Mouse (Mus musculus) testis, adult 2 months (tissue): ENCODE data around the gene Hoxb6. TPM values are rescaled to one million over a fixed set of nuclear protein-coding genes. Genes with fewer than 3 reads are reported as not detected.
A peak's percentile ranks its signal among the peaks of the same experiment; 100 is the strongest.

ENCODE experiments used
- H3K27ac ChIP-seq: fragments of 200-500 bp; 2 replicates; pipeline ENCODE4 v1.5.1; 2012; ENCODE audit warnings: low read depth, low read length; ENCODE audit not compliant: control insufficient read depth, insufficient read depth
- H3K27me3 ChIP-seq: fragments of 200-500 bp; 2 replicates; pipeline ENCODE4 v1.6.1; 2012; ENCODE audit warnings: mild to moderate bottlenecking, low read length, moderate library complexity; ENCODE audit not compliant: control insufficient read depth, insufficient read depth
- H3K36me3 ChIP-seq: fragments of 200-500 bp; 2 replicates; pipeline ENCODE4 v1.6.1; 2012; ENCODE audit warnings: mild to moderate bottlenecking, low read length; ENCODE audit not compliant: control insufficient read depth, insufficient read depth
- H3K4me1 ChIP-seq: fragments of 200-500 bp; 2 replicates; pipeline ENCODE4 v1.6.1; 2012; ENCODE audit warnings: low read length; ENCODE audit not compliant: control insufficient read depth, insufficient read depth
- H3K4me3 ChIP-seq: fragments of 200-500 bp; 2 replicates; pipeline ENCODE4 v1.5.1; 2012; ENCODE audit warnings: low read depth, mild to moderate bottlenecking, low read length, moderate library complexity, mixed read lengths; ENCODE audit not compliant: control insufficient read depth
- CTCF ChIP-seq: fragments of 200-500 bp; IDR thresholded peaks from 2 replicates; pipeline ENCODE4 v1.5.1; 2012; ENCODE audit warnings: low read depth, mild to moderate bottlenecking, inconsistent platforms, low read length, moderate library complexity; ENCODE audit not compliant: control insufficient read depth, insufficient read depth, insufficient replicate concordance
- POLR2A ChIP-seq: fragments of 200-500 bp; IDR thresholded peaks from 2 replicates; pipeline ENCODE4 v1.6.1; 2012; ENCODE audit warnings: low read depth, mild to moderate bottlenecking, inconsistent platforms, low read length, moderate library complexity; ENCODE audit not compliant: control insufficient read depth
- polyA plus RNA-seq: library from polyadenylated mRNA; depleted of rRNA; stranded (reverse); fragments of >200 nt; gene quantifications from 2 replicates; pipeline ENCODE4 v1.2.3, GENCODE M21; 2012

Hoxb6 gene
- polyA plus RNA-seq, 1 experiment: 0.15 TPM

- peaks cover 22% of the 10 kb centered on the region for H3K27me3 ChIP-seq
- H3K36me3 ChIP-seq: no peaks in the 10 kb centered on the region
- no peak overlapping the region for H3K27ac ChIP-seq
- H3K4me3 ChIP-seq: peak overlapping the region; percentile 33
- peaks cover 15% of the 10 kb centered on the region for H3K4me1 ChIP-seq
- no peak for TF ChIP-seq CTCF
- TF ChIP-seq POLR2A: no peak
These were observed 48.6 kb downstream of the Hoxb6 start for GRCm38 (mm10) chr11:96340698-96341365.

GRCm38 (mm10) chr11:96341701-96342575 is 49.7 kb downstream of the Hoxb6 start:
- TF ChIP-seq CTCF (no peak), POLR2A (no peak)
- peaks cover 22% of the 10 kb centered on the region for H3K27me3 ChIP-seq
- no peaks in the 10 kb centered on the region for H3K36me3 ChIP-seq
- H3K27ac ChIP-seq: peak overlapping the region; percentile 27; the same call in 1 of the 2 replicates
- peak overlapping the region; percentile 62 for H3K4me3 ChIP-seq
- peaks cover 18% of the 10 kb centered on the region for H3K4me1 ChIP-seq

DNA sequence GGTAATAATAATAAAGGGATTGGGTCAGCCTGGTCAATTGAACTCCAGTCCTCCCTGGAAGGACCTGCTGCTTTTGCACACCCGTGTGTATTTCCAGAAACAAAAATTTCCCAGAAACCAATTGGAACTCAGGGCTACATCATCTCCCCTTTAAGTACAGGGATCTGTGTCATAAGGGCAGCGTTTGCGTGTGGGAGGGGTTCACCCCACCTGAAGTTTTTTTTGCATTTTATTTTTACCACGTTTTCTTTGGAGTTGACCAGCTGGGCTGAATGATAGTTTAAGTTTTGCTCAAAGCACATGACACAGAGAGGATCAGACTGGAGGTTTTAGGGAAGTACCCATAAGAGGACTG is 50.3 kb downstream of the Hoxb6 start:
- no peak overlapping the region for H3K27ac ChIP-seq

DNA sequence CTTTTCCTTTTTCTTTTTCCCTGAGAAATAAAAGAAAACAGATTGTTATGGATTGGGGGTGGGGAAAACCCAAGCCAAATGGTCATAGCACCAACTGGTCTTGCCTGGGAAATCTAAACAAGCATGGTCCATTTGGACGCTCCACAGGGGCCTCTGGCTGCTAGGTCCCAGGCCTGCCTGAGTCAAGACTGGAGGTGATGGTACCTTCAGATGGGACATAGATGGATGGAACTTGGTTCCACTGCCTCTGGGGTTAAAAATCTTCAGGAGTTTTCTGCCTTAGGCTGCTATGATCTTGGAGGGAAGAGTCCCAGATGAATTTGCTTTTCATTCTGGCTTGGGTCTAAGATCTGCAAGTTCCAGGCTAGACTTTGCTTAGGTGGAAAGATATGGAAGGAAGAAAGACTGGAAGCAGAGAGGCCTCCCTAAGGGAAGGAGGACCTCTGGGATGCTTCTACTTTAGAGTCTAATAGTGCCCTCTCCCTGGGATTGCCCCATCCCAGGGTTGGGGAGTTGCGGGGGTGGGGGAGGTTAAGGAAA is 51.0 kb downstream of the Hoxb6 start:
- TF ChIP-seq CTCF: no peak
- TF ChIP-seq POLR2A: no peak
- Histone ChIP-seq H3K4me1 (peaks cover 18% of the 10 kb centered on the region), H3K36me3 (no peaks in the 10 kb centered on the region), H3K27ac (no peak overlapping the region), H3K4me3 (no peak overlapping the region), H3K27me3 (peaks cover 22% of the 10 kb centered on the region)

More for the DNA sequence above, 50.3 kb downstream of the Hoxb6 start:
- Histone ChIP-seq H3K4me3 (no peak overlapping the region), H3K4me1 (peaks cover 18% of the 10 kb centered on the region), H3K36me3 (no peaks in the 10 kb centered on the region), H3K27me3 (peaks cover 22% of the 10 kb centered on the region)
- TF ChIP-seq POLR2A (no peak), CTCF (no peak)

- no peak overlapping the region; the same call in 1 of the 2 replicates for H3K4me3 ChIP-seq
- no peak overlapping the region for H3K27ac ChIP-seq
- peaks cover 22% of the 10 kb centered on the region for H3K27me3 ChIP-seq
- TF ChIP-seq CTCF (no peak), POLR2A (no peak)
- H3K36me3 ChIP-seq: no peaks in the 10 kb centered on the region
- H3K4me1 ChIP-seq: peaks cover 18% of the 10 kb centered on the region
These were observed 52.0 kb downstream of the Hoxb6 start for GRCm38 (mm10) chr11:96344061-96344877.

DNA sequence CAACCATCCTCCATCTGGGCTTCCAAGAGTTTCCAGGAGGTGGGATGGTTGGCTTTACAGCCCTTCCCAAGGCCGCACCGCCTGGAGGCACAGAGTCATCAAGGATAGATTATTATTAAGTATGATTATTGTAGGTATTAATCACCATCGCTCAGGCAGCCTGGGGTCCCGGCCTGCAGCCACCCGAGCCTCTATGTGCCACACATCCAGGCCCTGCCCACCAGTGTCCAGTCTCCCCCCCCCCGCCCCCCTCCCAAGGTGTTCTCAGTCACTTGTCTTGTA is 52.5 kb downstream of the Hoxb6 start:
- Histone ChIP-seq H3K27ac (no peak overlapping the region), H3K4me1 (peaks cover 19% of the 10 kb centered on the region), H3K4me3 (no peak overlapping the region), H3K36me3 (no peaks in the 10 kb centered on the region), H3K27me3 (peaks cover 22% of the 10 kb centered on the region)
- TF ChIP-seq CTCF: no peak
- TF ChIP-seq POLR2A: no peak

GRCm38 (mm10) chr11:96345220-96345892 is 53.1 kb downstream of the Hoxb6 start:
- TF ChIP-seq POLR2A (no peak), CTCF (no peak)
- peak overlapping the region; percentile 0 for H3K4me3 ChIP-seq
- no peak overlapping the region for H3K27ac ChIP-seq
- H3K4me1 ChIP-seq: peaks cover 20% of the 10 kb centered on the region
- peaks cover 21% of the 10 kb centered on the region for H3K27me3 ChIP-seq
- H3K36me3 ChIP-seq: no peaks in the 10 kb centered on the region
